In the genomic region with DNA sequence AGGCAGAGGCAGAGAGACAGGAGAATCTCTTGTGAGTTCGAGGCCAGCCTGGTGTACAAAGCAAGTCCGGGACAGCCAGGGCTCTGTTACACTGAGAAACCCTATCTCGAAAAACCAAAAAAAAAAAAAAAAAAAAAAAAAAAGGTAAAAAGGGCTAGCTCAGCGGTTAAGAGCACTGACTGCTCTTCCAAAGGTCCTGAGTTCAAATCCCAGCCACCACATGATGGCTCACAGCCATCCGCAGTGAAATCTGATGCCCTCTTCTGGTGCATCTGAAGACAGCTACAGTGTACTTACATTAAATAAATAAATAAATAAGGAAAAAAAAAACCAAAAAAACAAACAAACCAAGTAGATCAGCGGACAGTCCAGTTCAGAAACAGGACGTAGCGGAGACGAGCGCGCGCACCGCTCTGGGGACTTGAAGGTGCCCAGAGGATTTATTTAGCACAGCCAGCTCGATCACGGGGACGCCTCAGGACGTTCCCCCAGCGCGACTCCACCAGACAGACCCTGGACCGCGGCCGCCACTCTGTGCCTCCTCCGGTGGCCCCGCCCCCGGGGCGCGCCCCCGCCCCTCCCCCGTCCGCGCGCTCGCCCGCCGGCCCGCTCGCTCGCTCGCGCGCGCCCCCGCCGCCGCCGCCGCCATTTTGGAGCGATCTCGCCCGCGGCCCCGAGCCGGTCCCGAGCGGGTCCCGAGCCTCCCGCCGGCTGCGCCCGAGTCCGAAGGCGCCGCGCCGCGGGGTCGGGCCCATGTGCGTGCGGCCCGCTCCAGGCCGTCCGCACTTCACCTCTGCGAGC, we compare ENCODE assay signal across 8 mouse cellular contexts. TPM values are rescaled to one million over a fixed set of nuclear protein-coding genes. Genes with fewer than 3 reads are reported as not detected.
DNase-seq lines count a peak whose midpoint lies in the region; ATAC-seq lines count a peak whose summit lies in the region.

Gene Ppp6r2, plus strand, starts transcription at position 639 of the 801 bp plus-strand sequence.

- no peaks in the 10 kb centered on the region for H3K9me3 ChIP-seq in embryonic facial prominence, embryonic 11.5 days (replicated peaks; ENCODE audit: control insufficient read depth, low read length)
- H3K9me3 ChIP-seq in midbrain, embryonic 11.5 days (ENCODE audit: control insufficient read depth, low read length): no peaks in the 10 kb centered on the region

- no peaks in the 10 kb centered on the region for H3K4me1 ChIP-seq in embryonic facial prominence, embryonic 11.5 days (ENCODE audit: control insufficient read depth, insufficient read depth, low read length)
- H3K4me1 ChIP-seq in midbrain, embryonic 11.5 days (ENCODE audit: control insufficient read depth, insufficient read depth, low read length): peaks cover 6% of the 10 kb centered on the region; the same call in 1 of the 2 replicates

- 2% methylated on average over 67 of the region's 73 CpGs for whole genome bisulfite sequencing in embryonic facial prominence, embryonic 11.5 days
- 4% methylated on average over 60 of the region's 73 CpGs for WGBS in midbrain, embryonic 11.5 days

- H3K27me3 ChIP-seq in embryonic facial prominence, embryonic 11.5 days (ENCODE audit: control insufficient read depth, insufficient read depth, low read length): no peaks in the 10 kb centered on the region
- H3K27me3 ChIP-seq in midbrain, embryonic 11.5 days (ENCODE audit: control insufficient read depth, insufficient read depth, low read length): no peaks in the 10 kb centered on the region

- peak within 1 kb of the TSS; percentile 90 for H3K4me3 ChIP-seq in embryonic facial prominence, embryonic 11.5 days (ENCODE audit: low read depth, low read length)
- H3K4me3 ChIP-seq in midbrain, embryonic 11.5 days (ENCODE audit: low read depth, low read length): peak within 1 kb of the TSS; percentile 68

- intact Hi-C loops in left cerebral cortex, postnatal 4 days (cut with DNase I): no loop called here

- peak; percentile 84 for ATAC-seq in embryonic facial prominence, embryonic 11.5 days (replicated peaks; ENCODE audit: insufficient number of reproducible peaks, low FRiP score, low TSS enrichment, low read depth)
- peak; percentile 70 for ATAC-seq in granulocyte monocyte progenitor cell, adult 5-6 weeks (replicated peaks; ENCODE audit: poor library complexity, severe bottlenecking)
- ATAC-seq in midbrain, embryonic 11.5 days (ENCODE audit: low FRiP score): peak; percentile 92

- H3K9ac ChIP-seq in embryonic facial prominence, embryonic 11.5 days (replicated peaks; ENCODE audit: low read length): peak within 1 kb of the TSS; percentile 94
- H3K9ac ChIP-seq in midbrain, embryonic 11.5 days (ENCODE audit: low read length): peak within 1 kb of the TSS; percentile 94

- DNase-seq in adrenal gland, postnatal 14 days: peak; percentile 93
- DNase-seq in embryonic facial prominence, embryonic 11.5 days (ENCODE audit: low spot score): peak; percentile 83
- DNase-seq in kidney, adult 11 months: peak; percentile 81
- peak; percentile 91 for DNase-seq in left cerebral cortex, postnatal 4 days
- peak; percentile 99 for DNase-seq in midbrain, embryonic 11.5 days (ENCODE audit: low spot score, missing footprints)
- peak; percentile 89 for DNase-seq in right cerebral cortex, postnatal 4 days
- peak; percentile 85 for DNase-seq in yolk sac, embryonic 10.5 days (ENCODE audit: low spot score)

- H3K36me3 ChIP-seq in embryonic facial prominence, embryonic 11.5 days (replicated peaks; ENCODE audit: control insufficient read depth, insufficient read depth, low read depth, low read length): no peaks in the 10 kb centered on the region
- peaks cover 4% of the 10 kb centered on the region; the same call in 1 of the 2 replicates for H3K36me3 ChIP-seq in midbrain, embryonic 11.5 days (ENCODE audit: control insufficient read depth, insufficient read depth, low read length)

- peak within 1 kb of the TSS; percentile 79 for H3K4me2 ChIP-seq in embryonic facial prominence, embryonic 11.5 days (ENCODE audit: low read depth, low read length)
- peak within 1 kb of the TSS; percentile 80 for H3K4me2 ChIP-seq in midbrain, embryonic 11.5 days

- H3K27ac ChIP-seq in embryonic facial prominence, embryonic 11.5 days (replicated peaks; ENCODE audit: low read depth, low read length): peak within 1 kb of the TSS; percentile 75
- H3K27ac ChIP-seq in midbrain, embryonic 11.5 days (ENCODE audit: low read depth, low read length): peak within 1 kb of the TSS; percentile 81

RNA-seq across cellular contexts. Expression of gene Ppp6r2, which starts in this region (rescaled TPM):
- 41.1 and 52.4 TPM in 2 replicates for total RNA-seq in adrenal gland, postnatal 14 days (2021)
- polyA plus RNA-seq in embryonic facial prominence, embryonic 11.5 days (2014; fragmentation: Nextera tagmentation; extraction: Ambion mirVana): 22.8 and 25.1 TPM in 2 replicates
- total RNA-seq in granulocyte monocyte progenitor cell, adult 5-6 weeks (2014; fragmentation: Nextera tagmentation): 9.2 and 10.5 TPM in 2 replicates
- 5.8 and 6.4 TPM in 2 replicates for total RNA-seq in granulocyte monocyte progenitor cell, adult 5-6 weeks (2017)
- total RNA-seq in left cerebral cortex, postnatal 4 days (2021): 100 to 1,000 TPM; 163 to 165 TPM
- polyA plus RNA-seq in midbrain, embryonic 11.5 days (2014; fragmentation: Nextera tagmentation; extraction: Ambion mirVana): 35.9 and 40.0 TPM in 2 replicates

Comparison
In these comparisons a context has a peak if more than half of its experiments do, and no peak if none do; other contexts are left out.
1. Peak in every context shown above with its lines: DNase-seq, ATAC-seq, H3K4me3 ChIP-seq and H3K27ac ChIP-seq.